Mouse (Mus musculus) cerebellum, adult 8-10 months (tissue): Measurements from ENCODE around the gene Yeats4.
A peak's percentile ranks its signal among the peaks of the same experiment; 100 is the strongest.
"Not testable (repeated sequence)": the region's sequence is repeated elsewhere in the genome, so short reads cannot be mapped to it uniquely, and the experiment has no call there.

Experiments
- DNase-seq: peaks from one replicate; pipeline ENCODE4 v3.0.0; 2022

Yeats4 gene

GRCm38 (mm10) chr10:117224102-117224990 lies at the start of gene Yeats4:
TSS of gene Yeats4 (minus strand) at chr10:117224507.
- peak; percentile 99 for DNase-seq

GRCm38 (mm10) chr10:117272023-117272422 lies 47.7 kb upstream of the Yeats4 start:
- no peak for DNase-seq

GRCm38 (mm10) chr10:117259870-117260269 lies 35.6 kb upstream of the Yeats4 start:
- no peak for DNase-seq

- no peak for DNase-seq
Measured at GRCm38 (mm10) chr10:117238603-117239002, 14.3 kb upstream of the Yeats4 start, which contains the start of gene 9530003J23Rik. TSS of gene 9530003J23Rik (minus strand) at chr10:117238703.

- no peak for DNase-seq
Measured at GRCm38 (mm10) chr10:117235866-117236265, 11.6 kb upstream of the Yeats4 start.

GRCm38 (mm10) chr10:117234825-117235224 lies 10.5 kb upstream of the Yeats4 start:
- no peak for DNase-seq

GRCm38 (mm10) chr10:117229826-117230225 lies 5.5 kb upstream of the Yeats4 start:
- no peak for DNase-seq

GRCm38 (mm10) chr10:117226002-117226401 lies 1.7 kb upstream of the Yeats4 start:
- no peak for DNase-seq

GRCm38 (mm10) chr10:117225094-117225493 lies 787 bp upstream of the Yeats4 start:
- DNase-seq, result no peak

- DNase-seq, result no peak
Measured at GRCm38 (mm10) chr10:117223758-117224101, 577 bp downstream of the Yeats4 start.

- DNase-seq, result no peak
Measured at GRCm38 (mm10) chr10:117222821-117223220, 1.5 kb downstream of the Yeats4 start.

- no peak for DNase-seq
Measured at GRCm38 (mm10) chr10:117218351-117218750, 6.0 kb downstream of the Yeats4 start.

- no peak for DNase-seq
Measured at GRCm38 (mm10) chr10:117217246-117217840, 7.0 kb downstream of the Yeats4 start.

GRCm38 (mm10) chr10:117216793-117217192 lies 7.5 kb downstream of the Yeats4 start:
- peak; percentile 18 for DNase-seq

- DNase-seq, result no peak
Measured at GRCm38 (mm10) chr10:117216132-117216495, 8.2 kb downstream of the Yeats4 start.

- no peak for DNase-seq
Measured at GRCm38 (mm10) chr10:117215409-117216131, 8.7 kb downstream of the Yeats4 start.

GRCm38 (mm10) chr10:117211023-117211422 lies 13.3 kb downstream of the Yeats4 start:
- no peak for DNase-seq

GRCm38 (mm10) chr10:117209469-117209938 lies 14.8 kb downstream of the Yeats4 start:
- DNase-seq, result peak; percentile 34

GRCm38 (mm10) chr10:117208787-117209186 lies 15.5 kb downstream of the Yeats4 start:
- DNase-seq, result not testable (repeated sequence)

GRCm38 (mm10) chr10:117208221-117208620 lies 16.1 kb downstream of the Yeats4 start:
- no peak for DNase-seq

- no peak for DNase-seq
Measured at GRCm38 (mm10) chr10:117206070-117206469, 18.2 kb downstream of the Yeats4 start.

- no peak for DNase-seq
Measured at GRCm38 (mm10) chr10:117203558-117203981, 20.7 kb downstream of the Yeats4 start.

GRCm38 (mm10) chr10:117202981-117203557 lies 21.2 kb downstream of the Yeats4 start:
- no peak for DNase-seq
